Mouse (Mus musculus) stomach, postnatal 0 days (tissue): ENCODE measurements at regions not wholly inside any gene's neighbourhood (a gene's known extent, or its start where the extent isn't known, plus 50 kb on each side); places are given as distances from the start of the nearest gene placed in this dataset.

Experiments used
- CTCF ChIP-seq: IDR thresholded peaks from 2 replicates; pipeline ENCODE4 v1.5.1; 2016; ENCODE audit warnings: antibody characterized with exemption, low read depth, mild to moderate bottlenecking, moderate library complexity
- EP300 ChIP-seq: optimal IDR thresholded peaks from 2 replicates; pipeline ENCODE3; 2016; ENCODE audit warnings: antibody characterized with exemption

DNA sequence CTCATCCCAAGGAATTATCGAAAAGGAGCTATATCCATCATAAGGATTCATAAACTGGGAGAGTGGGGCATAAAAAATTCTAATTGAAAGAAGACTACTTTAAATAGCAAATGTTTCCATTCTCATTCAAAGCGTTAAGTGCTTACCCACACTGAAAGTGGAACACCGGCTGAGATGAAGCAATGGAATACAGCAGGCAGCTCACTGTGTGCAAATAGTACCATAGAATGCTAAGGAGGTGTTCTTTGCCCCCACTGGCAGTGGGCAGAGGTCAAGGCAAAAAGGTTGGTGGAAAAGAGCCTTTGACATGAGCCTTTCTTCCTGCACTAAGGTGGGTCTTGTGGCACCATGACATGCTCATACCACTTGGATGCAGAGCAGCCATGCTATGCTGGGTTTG lies 454.0 kb upstream of the Arglu1 start:
- no peak for TF ChIP-seq CTCF
- no peak for TF ChIP-seq EP300
